In genomic region chr13:54322396-54323306, GRCm38 (mm10) we compare ENCODE assay signal across 10 mouse cellular contexts. TPM values are rescaled to one million over a fixed set of nuclear protein-coding genes. Genes with fewer than 3 reads are reported as not detected.
DNase-seq lines count a peak whose midpoint lies in the region; ATAC-seq and TF ChIP-seq lines count a peak whose summit lies in the region.
"Had no signal": no experiment of that assay in that cellular context is flagged by ENCODE, and none has a peak within 500 bp of the region (broad histone marks: within the 10 kb centered on the region; RNA-seq: fewer than 3 reads in every experiment).

No protein-coding gene starts in this region.

- no peak for ATAC-seq in kidney, embryonic 15.5 days (replicated peaks; ENCODE audit: low FRiP score)
- ATAC-seq in frontal cortex, adult (ENCODE audit: low TSS enrichment) = no peak

- no peaks in the 10 kb centered on the region for H3K27me3 ChIP-seq in kidney, adult 2 months (replicated peaks; ENCODE audit: control insufficient read depth, insufficient read depth, low read length)
- no peaks in the 10 kb centered on the region for H3K27me3 ChIP-seq in kidney, embryonic 15.5 days
- no peaks in the 10 kb centered on the region for H3K27me3 ChIP-seq in hindbrain, embryonic 10.5 days (ENCODE audit: insufficient read depth, poor library complexity, severe bottlenecking)
- H3K27me3 ChIP-seq: embryonic facial prominence, embryonic 12.5 days; lung, embryonic 15.5 days had no signal

- TF ChIP-seq CTCF in kidney, adult 2 months (conservative IDR thresholded peaks at IDR 0.05; ENCODE audit: insufficient read depth, insufficient read length, low read depth, low read length) = peak; percentile 64
- peak; percentile 61 for TF ChIP-seq CTCF in cortical plate, adult 2 months (IDR thresholded peaks at IDR 0.05; ENCODE audit: extremely low read depth, insufficient read depth, low read length)

- no peaks in the 10 kb centered on the region for H3K4me1 ChIP-seq in kidney, adult 2 months (ENCODE audit: control insufficient read depth, insufficient read depth, low read length)
- peaks cover 3% of the 10 kb centered on the region; the same call in 1 of the 2 replicates for H3K4me1 ChIP-seq in kidney, embryonic 15.5 days
- peaks cover 17% of the 10 kb centered on the region; the same call in 1 of the 2 replicates for H3K4me1 ChIP-seq in cortical plate, adult 2 months (ENCODE audit: control insufficient read depth, insufficient read depth, low read length)
- H3K4me1 ChIP-seq in hindbrain, embryonic 10.5 days (replicated peaks) = peaks cover 63% of the 10 kb centered on the region
- H3K4me1 ChIP-seq: lung, embryonic 15.5 days had no signal

- TF ChIP-seq POLR2A in kidney, adult 2 months (IDR thresholded peaks at IDR 0.05; ENCODE audit: low read depth, low read length) = no peak
- TF ChIP-seq POLR2A in cortical plate, adult 2 months (IDR thresholded peaks at IDR 0.05; ENCODE audit: extremely low read depth, insufficient read depth, low read length) = no peak

- no peak overlapping the region for H3K27ac ChIP-seq in kidney, adult 2 months (ENCODE audit: insufficient read depth, low read depth, low read length)
- H3K27ac ChIP-seq in kidney, embryonic 15.5 days = no peak overlapping the region
- H3K27ac ChIP-seq in cortical plate, adult 2 months (ENCODE audit: insufficient read depth, low read length) = no peak overlapping the region
- peak overlapping the region; percentile 72 for H3K27ac ChIP-seq in hindbrain, embryonic 10.5 days
- H3K27ac ChIP-seq: embryonic facial prominence, embryonic 12.5 days; lung, embryonic 15.5 days had no signal

- no peak overlapping the region for H3K4me3 ChIP-seq in kidney, adult 2 months (ENCODE audit: insufficient read depth, low read depth, low read length)
- H3K4me3 ChIP-seq in kidney, embryonic 15.5 days (replicated peaks) = no peak overlapping the region
- no peak overlapping the region for H3K4me3 ChIP-seq in cortical plate, adult 2 months (ENCODE audit: insufficient read depth, low read length)
- H3K4me3 ChIP-seq in hindbrain, embryonic 10.5 days = no peak overlapping the region
- H3K4me3 ChIP-seq: embryonic facial prominence, embryonic 12.5 days; lung, embryonic 15.5 days had no signal

- whole genome bisulfite sequencing in kidney, adult 2 months = 50% methylated on average over 19 of the region's 19 CpGs
- WGBS in kidney, embryonic 15.5 days = 41% methylated on average over 19 of the region's 19 CpGs
- WGBS in hindbrain, embryonic 10.5 days = 29% methylated on average over 19 of the region's 19 CpGs

- no peak overlapping the region for H3K9ac ChIP-seq in kidney, embryonic 15.5 days
- H3K9ac ChIP-seq: embryonic facial prominence, embryonic 12.5 days; lung, embryonic 15.5 days had no signal

- no peaks in the 10 kb centered on the region for H3K9me3 ChIP-seq in kidney, embryonic 15.5 days (replicated peaks)
- no peaks in the 10 kb centered on the region for H3K9me3 ChIP-seq in hindbrain, embryonic 10.5 days
- H3K9me3 ChIP-seq: embryonic facial prominence, embryonic 12.5 days; lung, embryonic 15.5 days had no signal

- DNase-seq in kidney, adult 2 months = peak; percentile 70
- DNase-seq in NIH3T3 (ENCODE audit: low read depth) = peak; percentile 59
- peak; percentile 55 for DNase-seq in hindbrain, embryonic 10.5 days (ENCODE audit: low spot score)
- DNase-seq in lung, adult 18-20 months = peak; percentile 35 to 51
- DNase-seq in right cerebral cortex, postnatal 36 days (ENCODE audit: low spot score in 2 of 2) = peak; percentile 48 to 56

- H3K36me3 ChIP-seq in kidney, adult 2 months (ENCODE audit: control insufficient read depth, insufficient read depth, low read length) = no peaks in the 10 kb centered on the region
- no peaks in the 10 kb centered on the region for H3K36me3 ChIP-seq in kidney, embryonic 15.5 days
- H3K36me3 ChIP-seq in hindbrain, embryonic 10.5 days = no peaks in the 10 kb centered on the region
- H3K36me3 ChIP-seq: embryonic facial prominence, embryonic 12.5 days had no signal

- H3K4me2 ChIP-seq in kidney, embryonic 15.5 days = no peak overlapping the region
- H3K4me2 ChIP-seq: embryonic facial prominence, embryonic 12.5 days; lung, embryonic 15.5 days had no signal

RNA-seq across cellular contexts. Expression of gene Cplx2, which starts 48.5 kb away (rescaled TPM):
- polyA plus RNA-seq in kidney, adult 2 months (2012; rRNA removed) = 11.8 and 15.5 TPM in 2 replicates
- polyA plus RNA-seq in kidney, embryonic 15.5 days (2015; fragmentation: Nextera tagmentation; extraction: Ambion mirVana) = 4.0 and 5.3 TPM in 2 replicates
- 496 and 516 TPM in 2 replicates for polyA plus RNA-seq in cortical plate, adult 2 months (2012; rRNA removed)
- polyA plus RNA-seq in hindbrain, embryonic 10.5 days (2016; fragmentation: Nextera tagmentation; extraction: Ambion mirVana) = 6.7 and 10.2 TPM in 2 replicates

Comparison
In these comparisons a context has a peak if more than half of its experiments do, and no peak if none do; other contexts are left out.
1. RNA of gene Cplx2, which starts 48.5 kb away (polyA plus RNA-seq): 496 to 516 TPM in cortical plate, adult 2 months; 11.8 to 15.5 TPM in kidney, adult 2 months, 6.7 to 10.2 TPM in hindbrain, embryonic 10.5 days and 4.0 to 5.3 TPM in kidney, embryonic 15.5 days; every median in the first group is over 10 times any median in the second.
2. Peak in every context shown above with its lines, with median percentiles within 50 percentile points of each other: DNase-seq.